ENCODE assay signal across 8 mouse cellular contexts in genomic region chr5:133885507-133885906, GRCm38 (mm10).
DNase-seq lines count a peak whose midpoint lies in the region; ATAC-seq and TF ChIP-seq lines count a peak whose summit lies in the region.

No protein-coding gene starts in this region.

- intact Hi-C loops in heart, adult 2 months (cut with DNase I), result no loop called here

- H3K4me3 ChIP-seq in heart, adult 2 months, result no peak overlapping the region
- no peak overlapping the region for H3K4me3 ChIP-seq in lung, embryonic 16.5 days (ENCODE audit: low read length)
- H3K4me3 ChIP-seq in forebrain, postnatal 0 days (ENCODE audit: low read depth, low read length), result no peak overlapping the region
- H3K4me3 ChIP-seq in midbrain, embryonic 14.5 days (replicated peaks; ENCODE audit: low read depth, low read length), result no peak overlapping the region

- H3K9me3 ChIP-seq in lung, embryonic 16.5 days (ENCODE audit: control insufficient read depth, low read length), result no peaks in the 10 kb centered on the region
- H3K9me3 ChIP-seq in forebrain, postnatal 0 days (ENCODE audit: low read length), result no peaks in the 10 kb centered on the region
- no peaks in the 10 kb centered on the region for H3K9me3 ChIP-seq in midbrain, embryonic 14.5 days (ENCODE audit: control insufficient read depth, low read length)

- 79% methylated on average over 5 of the region's 5 CpGs for WGBS in heart, adult 2 months
- 77% methylated on average over 5 of the region's 5 CpGs for WGBS in lung, embryonic 16.5 days
- WGBS in forebrain, postnatal 0 days, result 67% methylated on average over 5 of the region's 5 CpGs
- 78% methylated on average over 5 of the region's 5 CpGs for WGBS in midbrain, embryonic 14.5 days

- no peak for TF ChIP-seq EP300 in heart, adult 2 months (IDR thresholded peaks at IDR 0.05; ENCODE audit: insufficient read depth, low read depth, low read length)

- no peak overlapping the region for H3K4me2 ChIP-seq in lung, embryonic 16.5 days (ENCODE audit: low read depth, low read length)
- no peak overlapping the region for H3K4me2 ChIP-seq in forebrain, postnatal 0 days (ENCODE audit: low read depth)
- H3K4me2 ChIP-seq in midbrain, embryonic 14.5 days (ENCODE audit: low read length), result no peak overlapping the region

- peaks cover 4% of the 10 kb centered on the region for H3K4me1 ChIP-seq in heart, adult 2 months (ENCODE audit: control insufficient read depth, insufficient read depth, low read length)
- peaks cover 5% of the 10 kb centered on the region; the same call in 1 of the 2 replicates for H3K4me1 ChIP-seq in lung, embryonic 16.5 days (replicated peaks; ENCODE audit: control insufficient read depth, insufficient read depth, low read length)
- H3K4me1 ChIP-seq in forebrain, postnatal 0 days (ENCODE audit: insufficient read depth), result peaks cover 8% of the 10 kb centered on the region; the same call in 1 of the 2 replicates
- H3K4me1 ChIP-seq in midbrain, embryonic 14.5 days (ENCODE audit: control insufficient read depth, insufficient read depth, low read length), result peaks cover 10% of the 10 kb centered on the region

- TF ChIP-seq CTCF in heart, adult 2 months (IDR thresholded peaks at IDR 0.05), result no peak
- no peak for TF ChIP-seq CTCF in forebrain, postnatal 0 days (IDR thresholded peaks at IDR 0.05; ENCODE audit: low read depth)

- H3K27me3 ChIP-seq in heart, adult 2 months (ENCODE audit: control insufficient read depth, insufficient read depth, low read length), result no peaks in the 10 kb centered on the region
- H3K27me3 ChIP-seq in lung, embryonic 16.5 days (ENCODE audit: control insufficient read depth, insufficient read depth, low read depth, low read length), result no peaks in the 10 kb centered on the region
- H3K27me3 ChIP-seq in forebrain, postnatal 0 days (ENCODE audit: insufficient read depth, low read length), result no peaks in the 10 kb centered on the region
- no peaks in the 10 kb centered on the region for H3K27me3 ChIP-seq in midbrain, embryonic 14.5 days (ENCODE audit: control insufficient read depth, insufficient read depth, low read length)

- ATAC-seq in lung, embryonic 16.5 days (ENCODE audit: low read depth), result 0 out of 2 replicates have a peak, but pooled peaks have one; percentile 5
- no peak for ATAC-seq in forebrain, postnatal 0 days
- no peak for ATAC-seq in midbrain, embryonic 14.5 days (ENCODE audit: low FRiP score, low TSS enrichment)

- no peak overlapping the region for H3K9ac ChIP-seq in heart, adult 2 months (ENCODE audit: low read depth, low read length)
- H3K9ac ChIP-seq in lung, embryonic 16.5 days (ENCODE audit: low read length), result no peak overlapping the region
- no peak overlapping the region for H3K9ac ChIP-seq in forebrain, postnatal 0 days
- H3K9ac ChIP-seq in midbrain, embryonic 14.5 days (replicated peaks; ENCODE audit: low read length), result no peak overlapping the region

- no peaks in the 10 kb centered on the region for H3K79me2 ChIP-seq in heart, adult 2 months (replicated peaks; ENCODE audit: control insufficient read depth, insufficient read depth, low read length)

- DNase-seq in heart, adult 11 months, result peak; percentile 74
- DNase-seq in heart, adult 2 months, result no peak
- DNase-seq in lung, postnatal 14 days, result no peak
- no peak for DNase-seq in forebrain, postnatal 0 days
- DNase-seq in midbrain, embryonic 14.5 days, result no peak
- DNase-seq in kidney, postnatal 36 days, result no peak
- DNase-seq in left cerebral cortex, adult 11 months (ENCODE audit: low spot score), result no peak

- TF ChIP-seq POLR2A in heart, adult 2 months (IDR thresholded peaks at IDR 0.05; ENCODE audit: insufficient read depth, low read depth, low read length), result no peak

- H3K36me3 ChIP-seq in heart, adult 2 months (ENCODE audit: control insufficient read depth, insufficient read depth, low read length), result no peaks in the 10 kb centered on the region
- H3K36me3 ChIP-seq in lung, embryonic 16.5 days (ENCODE audit: control insufficient read depth, insufficient read depth, low read length), result no peaks in the 10 kb centered on the region
- no peaks in the 10 kb centered on the region for H3K36me3 ChIP-seq in forebrain, postnatal 0 days (ENCODE audit: insufficient read depth)
- H3K36me3 ChIP-seq in midbrain, embryonic 14.5 days (ENCODE audit: control insufficient read depth, insufficient read depth, low read length), result no peaks in the 10 kb centered on the region

- no peak overlapping the region for H3K27ac ChIP-seq in heart, adult 2 months
- H3K27ac ChIP-seq in lung, embryonic 16.5 days (ENCODE audit: low read length), result 0 out of 2 replicates have a peak overlapping the region, but pooled peaks have one; percentile 10
- peak overlapping the region; percentile 64; the same call in 1 of the 2 replicates for H3K27ac ChIP-seq in forebrain, postnatal 0 days (ENCODE audit: low read depth, low read length)
- 0 out of 2 replicates have a peak overlapping the region, but pooled peaks have one; percentile 46 for H3K27ac ChIP-seq in midbrain, embryonic 14.5 days (replicated peaks; ENCODE audit: low read depth, low read length)
